Comparison of ENCODE assay signal across 7 mouse cellular contexts in the genomic region with DNA sequence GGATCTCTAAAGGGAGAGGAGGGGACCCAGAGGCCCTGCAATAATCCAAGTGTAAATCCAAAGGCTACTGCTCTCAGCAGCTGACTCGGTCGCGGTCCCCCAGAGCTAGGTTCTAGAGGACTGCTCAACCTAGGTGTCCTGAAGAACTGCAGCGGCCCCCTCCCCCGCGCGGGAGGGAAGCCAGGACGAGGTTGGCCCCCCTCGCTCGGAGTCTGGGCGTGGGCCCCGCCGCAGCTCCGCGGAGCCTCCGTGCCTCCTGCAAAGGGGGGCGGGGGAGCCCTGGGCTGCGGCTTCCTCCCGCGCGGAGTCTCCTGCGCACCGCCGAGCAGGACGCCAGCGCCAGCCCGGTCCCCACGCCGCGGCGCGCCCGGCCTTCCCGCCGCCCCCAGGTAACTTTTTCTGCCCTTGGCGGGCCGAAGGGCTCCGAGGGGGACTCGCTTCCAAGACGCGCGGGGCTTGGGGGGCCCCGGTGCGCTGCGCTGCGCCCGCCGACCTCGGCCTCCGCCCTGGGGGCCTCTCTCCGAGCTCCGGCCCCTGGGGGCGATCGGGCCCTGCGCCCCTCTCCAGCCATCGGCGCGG.
DNase-seq lines count a peak whose midpoint lies in the region; ATAC-seq and TF ChIP-seq lines count a peak whose summit lies in the region.

No protein-coding gene starts in this region.

- WGBS in cerebellum, adult 2 months: 1% methylated on average over 58 of the region's 58 CpGs
- under 1% methylated on average over 42 of the region's 58 CpGs for WGBS in hindbrain, embryonic 11.5 days
- under 1% methylated on average over 45 of the region's 58 CpGs for WGBS in stomach, embryonic 15.5 days

- H3K9me3 ChIP-seq in hindbrain, embryonic 11.5 days (ENCODE audit: control insufficient read depth, low read length): no peaks in the 10 kb centered on the region
- no peaks in the 10 kb centered on the region for H3K9me3 ChIP-seq in stomach, embryonic 15.5 days

- no peaks in the 10 kb centered on the region for H3K27me3 ChIP-seq in cerebellum, adult 2 months (ENCODE audit: control insufficient read depth, insufficient read depth, low read length)
- H3K27me3 ChIP-seq in hindbrain, embryonic 11.5 days (ENCODE audit: control insufficient read depth, insufficient read depth, low read length): no peaks in the 10 kb centered on the region
- no peaks in the 10 kb centered on the region for H3K27me3 ChIP-seq in stomach, embryonic 15.5 days (replicated peaks)

- DNase-seq in ZHBTc4 (ENCODE audit: low read depth, low spot score): peak; percentile 71
- peak; percentile 70 to 75 for DNase-seq in cerebellum, adult 2 months
- peak; percentile 40 for DNase-seq in forelimb bud, embryonic 11.5 days (ENCODE audit: low read depth, low spot score)
- peak; percentile 77 for DNase-seq in hindbrain, embryonic 11.5 days (ENCODE audit: low spot score)
- DNase-seq in left cerebral cortex, postnatal 25 days (ENCODE audit: low spot score in 2 of 2): peak; percentile 60 to 74
- peak; percentile 62 for DNase-seq in mesoderm, embryonic 11.5 days (ENCODE audit: low read depth, low spot score)

- peak overlapping the region; percentile 76 for H3K9ac ChIP-seq in hindbrain, embryonic 11.5 days (ENCODE audit: low read depth, low read length)
- peak overlapping the region; percentile 73 for H3K9ac ChIP-seq in stomach, embryonic 15.5 days

- no peaks in the 10 kb centered on the region for H3K36me3 ChIP-seq in hindbrain, embryonic 11.5 days (ENCODE audit: control insufficient read depth, insufficient read depth, low read length)
- H3K36me3 ChIP-seq in stomach, embryonic 15.5 days: no peaks in the 10 kb centered on the region

- peak; percentile 90 for ATAC-seq in hindbrain, embryonic 11.5 days (ENCODE audit: low FRiP score)
- peak; percentile 63 for ATAC-seq in stomach, embryonic 15.5 days (ENCODE audit: insufficient read depth, low FRiP score, low read depth)

- no peak for TF ChIP-seq POLR2A in cerebellum, adult 2 months (IDR thresholded peaks at IDR 0.05; ENCODE audit: borderline replicate concordance, insufficient read depth, low read length)

- H3K4me2 ChIP-seq in hindbrain, embryonic 11.5 days (replicated peaks; ENCODE audit: low read depth, low read length): peak overlapping the region; percentile 65
- H3K4me2 ChIP-seq in stomach, embryonic 15.5 days: peak overlapping the region; percentile 93

- peak overlapping the region; percentile 57 for H3K4me3 ChIP-seq in cerebellum, adult 2 months (replicated peaks; ENCODE audit: insufficient read depth, low read depth, low read length)
- H3K4me3 ChIP-seq in hindbrain, embryonic 11.5 days (ENCODE audit: low read depth, low read length): peak overlapping the region; percentile 67
- H3K4me3 ChIP-seq in stomach, embryonic 15.5 days (replicated peaks): peak overlapping the region; percentile 87

- TF ChIP-seq CTCF in cerebellum, adult 2 months (IDR thresholded peaks at IDR 0.05; ENCODE audit: borderline replicate concordance, insufficient read depth, low read depth, low read length): no peak

- intact Hi-C loops in left cerebral cortex, postnatal 25 days (cut with DNase I): loop anchor here (5.0 kb wide), 1 partner anchor 51 kb away; no protein-coding TSS in a partner anchor

- H3K27ac ChIP-seq in cerebellum, adult 2 months (ENCODE audit: insufficient read depth, low read length): peak overlapping the region; percentile 91
- H3K27ac ChIP-seq in hindbrain, embryonic 11.5 days (ENCODE audit: low read depth, low read length): peak overlapping the region; percentile 60
- peak overlapping the region; percentile 51; the same call in 1 of the 2 replicates for H3K27ac ChIP-seq in stomach, embryonic 15.5 days

- 0 out of 2 replicates have a peak, but pooled peaks cover 3% of the 10 kb centered on the region for H3K4me1 ChIP-seq in cerebellum, adult 2 months (ENCODE audit: control insufficient read depth, insufficient read depth, low read length)
- no peaks in the 10 kb centered on the region for H3K4me1 ChIP-seq in hindbrain, embryonic 11.5 days (replicated peaks; ENCODE audit: control insufficient read depth, insufficient read depth, low read length)
- no peaks in the 10 kb centered on the region for H3K4me1 ChIP-seq in stomach, embryonic 15.5 days

Comparison
In these comparisons a context has a peak if more than half of its experiments do, and no peak if none do; other contexts are left out.
1. Peak in every context shown above with its lines: DNase-seq, ATAC-seq, H3K4me3 ChIP-seq and H3K27ac ChIP-seq.